ENCODE assay signal across 33 mouse cellular contexts in genomic region chr5:65895764-65896163, GRCm38 (mm10). TPM values are rescaled to one million over a fixed set of nuclear protein-coding genes. Genes with fewer than 3 reads are reported as not detected.
DNase-seq lines count a peak whose midpoint lies in the region; ATAC-seq and TF ChIP-seq lines count a peak whose summit lies in the region.
"Had no signal": no experiment of that assay in that cellular context is flagged by ENCODE, and none has a peak within 500 bp of the region (broad histone marks: within the 10 kb centered on the region; RNA-seq: fewer than 3 reads in every experiment).

No protein-coding gene starts in this region.

- peak; percentile 83 for DNase-seq in heart, adult 11 months
- DNase-seq in heart, adult 9 months (ENCODE audit: low spot score in 2 of 2) = no peak
- DNase-seq in heart, postnatal 36 days = no peak
- no peak for DNase-seq in spleen, adult 2 months (ENCODE audit: low read depth in 1 of 2, low spot score in 2 of 2)
- DNase-seq in spleen, postnatal 14 days (ENCODE audit: low spot score in 2 of 2) = no peak
- DNase-seq in cerebellum, adult 8-10 months = no peak
- DNase-seq: adrenal gland, adult 8-10 months; cerebellum, adult 2 months; cerebellum, postnatal 36 days; gastrocnemius, postnatal 10 days; kidney, adult 18-20 months; kidney, postnatal 25 days; liver; lung, embryonic 14.5 days; lung, postnatal 14 days; right cerebral cortex, adult 18-20 months; spleen, adult 18-20 months had no signal

- H3K27ac ChIP-seq in heart, embryonic 14.5 days (replicated peaks in 1 of 2; ENCODE audit: control insufficient read depth in 1 of 2, insufficient read depth in 1 of 2, low read depth in 2 of 2, low read length in 2 of 2) = peak overlapping the region; percentile 45 to 56; a peak in 3 of 4 replicates
- peak overlapping the region; percentile 40 for H3K27ac ChIP-seq in spleen, adult 2 months (ENCODE audit: insufficient read depth, low read length)
- H3K27ac ChIP-seq: forebrain, embryonic 13.5 days; hindbrain, embryonic 10.5 days; hindbrain, embryonic 15.5 days; kidney, embryonic 15.5 days; layer of hippocampus, adult 2 months; left cerebral cortex, adult 2 months; liver, embryonic 15.5 days; midbrain, embryonic 10.5 days; midbrain, embryonic 15.5 days; neural tube, embryonic 15.5 days had no signal

- WGBS in heart, embryonic 14.5 days = 41% methylated on average over 7 of the region's 7 CpGs
- WGBS in spleen, adult 2 months = 64% methylated on average over 7 of the region's 7 CpGs

- peak; percentile 44; the same call in 1 of the 2 replicates for ATAC-seq in heart, embryonic 14.5 days (ENCODE audit: insufficient number of reproducible peaks, insufficient read depth, low FRiP score, low read depth)
- ATAC-seq: forebrain, embryonic 13.5 days; midbrain, embryonic 15.5 days had no signal

- H3K36me3 ChIP-seq in heart, embryonic 14.5 days (ENCODE audit: control insufficient read depth, insufficient read depth, low read length) = no peaks in the 10 kb centered on the region
- peaks cover 25% of the 10 kb centered on the region for H3K36me3 ChIP-seq in spleen, adult 2 months (ENCODE audit: control insufficient read depth, insufficient read depth, low read length)
- H3K36me3 ChIP-seq: hindbrain, embryonic 10.5 days; hindbrain, embryonic 15.5 days; kidney, embryonic 15.5 days; liver, embryonic 15.5 days; midbrain, embryonic 10.5 days; midbrain, embryonic 15.5 days; neural tube, embryonic 15.5 days had no signal

- H3K4me2 ChIP-seq in heart, embryonic 14.5 days (ENCODE audit: low read length) = no peak overlapping the region
- H3K4me2 ChIP-seq: forebrain, embryonic 13.5 days; hindbrain, embryonic 15.5 days; kidney, embryonic 15.5 days; liver, embryonic 15.5 days; lung, embryonic 14.5 days; midbrain, embryonic 15.5 days; neural tube, embryonic 15.5 days had no signal

- intact Hi-C loops in heart, postnatal 36 days (cut with DNase I) = no loop called here

- H3K4me1 ChIP-seq in heart, embryonic 14.5 days (ENCODE audit: control insufficient read depth in 2 of 2, insufficient read depth in 2 of 2, low read length in 2 of 2) = peaks cover 13 to 17% of the 10 kb centered on the region in 2 experiments
- H3K4me1 ChIP-seq in spleen, adult 2 months (ENCODE audit: control insufficient read depth, insufficient read depth, insufficient read length) = peaks cover 35% of the 10 kb centered on the region
- H3K4me1 ChIP-seq: midbrain, embryonic 15.5 days had no signal

- TF ChIP-seq POLR2A in spleen, adult 2 months (IDR thresholded peaks at IDR 0.05; ENCODE audit: low read depth, low read length) = no peak

- no peaks in the 10 kb centered on the region for H3K9me3 ChIP-seq in heart, embryonic 14.5 days (ENCODE audit: control insufficient read depth, low read length)
- H3K9me3 ChIP-seq: forebrain, embryonic 13.5 days; hindbrain, embryonic 10.5 days; hindbrain, embryonic 15.5 days; kidney, embryonic 15.5 days; liver, embryonic 15.5 days; midbrain, embryonic 10.5 days; midbrain, embryonic 15.5 days; neural tube, embryonic 15.5 days had no signal

- no peak overlapping the region for H3K9ac ChIP-seq in heart, embryonic 14.5 days (ENCODE audit: low read length)
- H3K9ac ChIP-seq: forebrain, embryonic 13.5 days; hindbrain, embryonic 15.5 days; kidney, embryonic 15.5 days; liver, embryonic 15.5 days; lung, embryonic 14.5 days; midbrain, embryonic 15.5 days; neural tube, embryonic 15.5 days had no signal

- H3K4me3 ChIP-seq in heart, embryonic 14.5 days (ENCODE audit: control insufficient read depth in 1 of 2, insufficient read depth in 1 of 2, low read depth in 1 of 2, low read length in 2 of 2) = no peak overlapping the region
- no peak overlapping the region for H3K4me3 ChIP-seq in spleen, adult 2 months (ENCODE audit: extremely low read depth, insufficient read depth, insufficient read length)
- H3K4me3 ChIP-seq: forebrain, embryonic 13.5 days; hindbrain, embryonic 10.5 days; hindbrain, embryonic 15.5 days; kidney, embryonic 15.5 days; layer of hippocampus, adult 2 months; left cerebral cortex, adult 2 months; liver, embryonic 15.5 days; midbrain, embryonic 10.5 days; midbrain, embryonic 15.5 days; neural tube, embryonic 15.5 days had no signal

- no peaks in the 10 kb centered on the region for H3K27me3 ChIP-seq in heart, embryonic 14.5 days (ENCODE audit: control insufficient read depth, insufficient read depth, low read length)
- no peaks in the 10 kb centered on the region for H3K27me3 ChIP-seq in spleen, adult 2 months (ENCODE audit: control insufficient read depth, insufficient read depth, low read length)
- H3K27me3 ChIP-seq: forebrain, embryonic 13.5 days; hindbrain, embryonic 15.5 days; kidney, embryonic 15.5 days; liver, embryonic 15.5 days; midbrain, embryonic 15.5 days; neural tube, embryonic 15.5 days had no signal

- TF ChIP-seq CTCF in spleen, adult 2 months (IDR thresholded peaks at IDR 0.05; ENCODE audit: extremely low read depth, insufficient read depth, insufficient read length, insufficient replicate concordance) = no peak

RNA-seq across cellular contexts. Expression of gene Rhoh, which starts 34.8 kb away (rescaled TPM):
- 0.74 and 0.77 TPM in 2 replicates for polyA plus RNA-seq in heart, embryonic 14.5 days (2014; fragmentation: Nextera tagmentation; extraction: Ambion mirVana)
- under 1 TPM; 0.42 to 0.92 TPM for total RNA-seq in heart, postnatal 36 days (2021)
- polyA plus RNA-seq in spleen, adult 2 months (2012; rRNA removed) = 28.0 and 33.6 TPM in 2 replicates

RNA-seq across cellular contexts. Expression of gene Chrna9, which starts 39.0 kb away (rescaled TPM):
- not detected in 2 replicates for polyA plus RNA-seq in heart, embryonic 14.5 days (2014; fragmentation: Nextera tagmentation; extraction: Ambion mirVana)
- not detected for total RNA-seq in heart, postnatal 36 days (2021)
- 0.54 TPM in 1 of 2 replicates, not detected in the other for polyA plus RNA-seq in spleen, adult 2 months (2012; rRNA removed)
- total RNA-seq: adrenal gland, adult 8-10 months; layer of hippocampus, adult 2 months; layer of hippocampus, postnatal 14 days; left cerebral cortex, adult 2 months; left cerebral cortex, postnatal 25 days; megakaryocyte progenitor cell, adult 5-6 weeks had no signal
- polyA plus RNA-seq: cerebellum, adult 2 months; forebrain, embryonic 13.5 days; gonadal fat pad, adult 2 months; hindbrain, embryonic 15.5 days; intestine, embryonic 14.5 days; liver, embryonic 15.5 days; lung, embryonic 14.5 days; midbrain, embryonic 15.5 days; neural tube, embryonic 15.5 days had no signal

Comparison
In these comparisons a context has a peak if more than half of its experiments do, and no peak if none do; other contexts are left out.
1. RNA of gene Rhoh, which starts 34.8 kb away (polyA plus RNA-seq): 28.0 to 33.6 TPM in spleen, adult 2 months; 0.74 to 0.77 TPM in heart, embryonic 14.5 days; every median in the first group is over 10 times any median in the second.